Mouse (Mus musculus) bone marrow macrophage, adult 2 months (primary cell): ENCODE results near the gene Nrtn.

Experiments used
- CTCF ChIP-seq: IDR thresholded peaks from 2 replicates; pipeline ENCODE4 v1.5.1; 2012; ENCODE audit warnings: low read depth, mild to moderate bottlenecking, low read length, moderate library complexity
- POLR2A ChIP-seq: IDR thresholded peaks from 2 replicates; pipeline ENCODE4 v1.6.1; 2012; ENCODE audit warnings: mild to moderate bottlenecking, low read depth, low read length, borderline replicate concordance

GRCm38 (mm10) chr17:56709708-56710107 lies 47.6 kb downstream of the Nrtn start:
- TF ChIP-seq POLR2A (no peak), CTCF (no peak)
